Mouse (Mus musculus) CH12.LX (cell line): ENCODE data around the gene Slc25a16. TPM values are rescaled to one million over a fixed set of nuclear protein-coding genes. Genes with fewer than 3 reads are reported as not detected.

Source experiments
- DNase-seq: peaks from one replicate; pipeline ENCODE4 v3.0.0-alpha.2; 2013; ENCODE audit errors: extremely low read depth
- H3K27ac ChIP-seq: 2 replicates; pipeline ENCODE4 v1.5.1; 2012; ENCODE audit warnings: low read depth, mild to moderate bottlenecking, control low read depth, moderate library complexity; ENCODE audit not compliant: insufficient read depth
- H3K27me3 ChIP-seq: replicated peaks from 2 replicates; pipeline ENCODE3; 2012; ENCODE audit warnings: inconsistent platforms
- H3K36me3 ChIP-seq, 2 experiments: replicated peaks in 1 of 2; 2 replicates each; pipeline versions ENCODE3 to v1.6.1; 2012; ENCODE audit warnings: inconsistent platforms in 1 of 2, low read length in 1 of 2, mild to moderate bottlenecking in 1 of 2, mixed read lengths in 1 of 2, moderate library complexity in 1 of 2; ENCODE audit not compliant: control insufficient read depth in 1 of 2, insufficient read depth in 1 of 2
- H3K4me1 ChIP-seq, 2 experiments: 2 replicates each; pipeline ENCODE4 v1.6.1; 2012; ENCODE audit warnings: inconsistent platforms in 1 of 2, moderate library complexity in 1 of 2; ENCODE audit not compliant: insufficient read depth in 2 of 2, control insufficient read depth in 1 of 2
- H3K4me2 ChIP-seq: 2 replicates; pipeline ENCODE4 v1.6.1; 2012; ENCODE audit warnings: low read depth, mild to moderate bottlenecking, control low read depth; ENCODE audit not compliant: poor library complexity, insufficient read depth, severe bottlenecking
- H3K4me3 ChIP-seq, 3 experiments: fragments of 150-350 bp in 1 of 3; sonication (generic) in 1 of 3; replicated peaks in 1 of 3; 2 replicates each; pipeline versions ENCODE3 to v1.5.1; 2011 to 2012; ENCODE audit warnings: low read depth in 2 of 3, low read length in 2 of 3, mild to moderate bottlenecking in 2 of 3, moderate library complexity in 2 of 3, control low read depth in 1 of 3, improper control_type of control experiment in 1 of 3, inconsistent platforms in 1 of 3, mixed read lengths in 1 of 3; ENCODE audit not compliant: poor library complexity in 1 of 3
- H3K79me2 ChIP-seq: replicated peaks from 2 replicates; pipeline ENCODE4 v1.6.1; 2012; ENCODE audit warnings: mild to moderate bottlenecking, moderate library complexity; ENCODE audit not compliant: control insufficient read depth, poor library complexity, insufficient read depth, severe bottlenecking; ENCODE audit errors: extremely low read depth
- H3K9ac ChIP-seq: 2 replicates; pipeline ENCODE4 v1.6.1; 2012; ENCODE audit warnings: low read depth, mild to moderate bottlenecking, control low read depth, moderate library complexity; ENCODE audit not compliant: insufficient read depth
- H3K9me3 ChIP-seq: replicated peaks from 2 replicates; pipeline ENCODE3; 2012; ENCODE audit warnings: low read length, inconsistent platforms, mixed read lengths
- CHD2 ChIP-seq: IDR thresholded peaks from 2 replicates; pipeline ENCODE4 v1.6.1; 2011; ENCODE audit warnings: low read length, improper control_type of control experiment
- EP300 ChIP-seq: IDR thresholded peaks from 2 replicates; pipeline ENCODE4 v1.6.1; 2011; ENCODE audit warnings: low read length, improper control_type of control experiment
- ETS1 ChIP-seq: conservative IDR thresholded peaks from 2 replicates; pipeline ENCODE4 v1.6.1; 2012; ENCODE audit warnings: low read depth, mild to moderate bottlenecking, inconsistent platforms, low read length, improper control_type of control experiment, moderate library complexity
- GABPA ChIP-seq: IDR thresholded peaks from 2 replicates; pipeline ENCODE4 v1.6.1; 2012; ENCODE audit warnings: low read depth, low read length, improper control_type of control experiment, inconsistent platforms; ENCODE audit not compliant: insufficient replicate concordance
- IRF4 ChIP-seq: IDR thresholded peaks from 2 replicates; pipeline ENCODE4 v1.6.1; 2014; ENCODE audit warnings: low read depth, mild to moderate bottlenecking, inconsistent platforms, low read length, improper control_type of control experiment
- JUN ChIP-seq: IDR thresholded peaks from 2 replicates; pipeline ENCODE4 v1.6.1; 2011; ENCODE audit warnings: low read depth, mild to moderate bottlenecking, low read length, improper control_type of control experiment, moderate library complexity; ENCODE audit not compliant: insufficient read depth
- MAFK ChIP-seq: IDR thresholded peaks from 2 replicates; pipeline ENCODE4 v1.6.1; 2011; ENCODE audit warnings: low read length, improper control_type of control experiment; ENCODE audit not compliant: insufficient replicate concordance
- MAX ChIP-seq: IDR thresholded peaks from 2 replicates; pipeline ENCODE4 v1.6.1; 2011; ENCODE audit warnings: low read length, improper control_type of control experiment
- MEF2A ChIP-seq: IDR thresholded peaks from 2 replicates; pipeline ENCODE4 v1.6.1; 2014; ENCODE audit warnings: low read depth, mild to moderate bottlenecking, inconsistent platforms, low read length, improper control_type of control experiment, borderline replicate concordance
- MXI1 ChIP-seq: IDR thresholded peaks from 2 replicates; pipeline ENCODE4 v1.6.1; 2011; ENCODE audit warnings: mild to moderate bottlenecking, low read depth, low read length, improper control_type of control experiment
- MYC ChIP-seq: IDR thresholded peaks from 2 replicates; pipeline ENCODE4 v1.6.1; 2011; ENCODE audit warnings: low read depth, mild to moderate bottlenecking, improper control_type of control experiment, low read length
- NELFE ChIP-seq: IDR thresholded peaks from 2 replicates; pipeline ENCODE4 v1.6.1; 2011; ENCODE audit warnings: low read depth, low read length, improper control_type of control experiment
- NRF1 ChIP-seq: IDR thresholded peaks from 2 replicates; pipeline ENCODE4 v1.6.1; 2014; ENCODE audit warnings: low read depth, mild to moderate bottlenecking, inconsistent platforms, low read length, improper control_type of control experiment, moderate library complexity
- PAX5 ChIP-seq: IDR thresholded peaks from 2 replicates; pipeline ENCODE4 v1.6.1; 2012; ENCODE audit warnings: low read length, inconsistent platforms, mixed read lengths
- POLR2A ChIP-seq: IDR thresholded peaks from 2 replicates; pipeline ENCODE4 v1.6.1; 2011; ENCODE audit warnings: low read depth, mild to moderate bottlenecking, improper control_type of control experiment, low read length
- RAD21 ChIP-seq: IDR thresholded peaks from 2 replicates; pipeline ENCODE4 v1.6.1; 2011; ENCODE audit warnings: low read depth, mild to moderate bottlenecking, low read length, improper control_type of control experiment, moderate library complexity
- SIN3A ChIP-seq: IDR thresholded peaks from 2 replicates; pipeline ENCODE4 v1.6.1; 2012; ENCODE audit warnings: low read length, improper control_type of control experiment, inconsistent platforms
- UBTF ChIP-seq: IDR thresholded peaks from 2 replicates; pipeline ENCODE4 v1.6.1; 2012; ENCODE audit warnings: low read depth, mild to moderate bottlenecking, inconsistent platforms, low read length, improper control_type of control experiment, moderate library complexity
- ZMIZ1 ChIP-seq: IDR thresholded peaks from 2 replicates; pipeline ENCODE4 v1.6.1; 2012; ENCODE audit warnings: low read depth, mild to moderate bottlenecking, inconsistent platforms, low read length, improper control_type of control experiment
- ZNF384 ChIP-seq: IDR thresholded peaks from 2 replicates; pipeline ENCODE4 v1.6.1; 2012; ENCODE audit warnings: low read depth, low read length, improper control_type of control experiment, inconsistent platforms
- dilution Hi-C: fragments of 300-500 bp; cut with MboI; formaldehyde crosslinking; loops from 2 replicates; pipeline ENCODE4 v1.14.3; 2020; ENCODE audit warnings: low sequenced_read_pairs; ENCODE audit not compliant: extremely low pct_unique_long_range_greater_than_20kb, extremely low pct_ligation_motif_present
- in situ Hi-C: fragments of 300-500 bp; cut with MboI; formaldehyde crosslinking; loops from 3 replicates; pipeline ENCODE4 v1.14.3; 2019; ENCODE audit warnings: low sequenced_read_pairs, low pct_ligation_motif_present, low pct_unique_long_range_greater_than_20kb, mixed read lengths
- polyA plus RNA-seq: library from polyadenylated mRNA; unstranded; fragments of >175 nt; gene quantifications from 2 replicates; pipeline ENCODE4 v1.2.1, GENCODE M21; 2012; ENCODE audit warnings: low read depth; ENCODE audit not compliant: insufficient read length
- total RNA-seq, 2 experiments: library from RNA; depleted of rRNA; stranded (reverse); fragments of 300-350 nt in 1 of 2; fragments of >200 nt in 1 of 2; gene quantifications; 2 replicates each; pipeline ENCODE4 v1.2.3; 2012 to 2014

Gene Slc25a16
- total and polyA plus RNA-seq, 3 experiments, result 9.8 to 27.0 (median 12.1) TPM

GRCm38 (mm10) chr10:62920766-62921156 is 328 bp downstream of the Slc25a16 start:
- peak overlapping the region; percentile 91 to 99 (median 95) for H3K4me3 ChIP-seq
- H3K9me3 ChIP-seq, result no peaks in the 10 kb centered on the region
- no peaks in the 10 kb centered on the region; the same call in 1 of the 2 replicates for H3K79me2 ChIP-seq
- dilution Hi-C loops, result no loop called here
- H3K27ac ChIP-seq, result no peak overlapping the region
- in situ Hi-C loops, result no loop called here
- H3K9ac ChIP-seq, result peak overlapping the region; percentile 83
- peaks cover 0 to 18% of the 10 kb centered on the region in 2 experiments; a peak in 2 of 4 replicates for H3K4me1 ChIP-seq
- H3K27me3 ChIP-seq, result no peaks in the 10 kb centered on the region
- no peak for DNase-seq
- peak overlapping the region; percentile 73 for H3K4me2 ChIP-seq
- TF ChIP-seq SIN3A (no peak), CHD2 (no peak), NRF1 (no peak), MAFK (no peak), PAX5 (no peak), MXI1 (no peak; the same call in 1 of the 2 replicates), IRF4 (no peak), RAD21 (no peak), GABPA (no peak), ZNF384 (no peak), MEF2A (no peak), ZMIZ1 (no peak), EP300 (no peak), ETS1 (no peak)
- peaks cover 0 to 5% of the 10 kb centered on the region in 2 experiments for H3K36me3 ChIP-seq

GRCm38 (mm10) chr10:62924096-62924635 is 3.7 kb downstream of the Slc25a16 start:
- Histone ChIP-seq H3K36me3 (peaks cover 9 to 24% of the 10 kb centered on the region in 2 experiments), H3K4me1 (peaks cover 0 to 12% of the 10 kb centered on the region in 2 experiments; a peak in 2 of 4 replicates), H3K4me3 (no peak overlapping the region), H3K27ac (no peak overlapping the region), H3K79me2 (no peaks in the 10 kb centered on the region; the same call in 1 of the 2 replicates), H3K4me2 (no peak overlapping the region), H3K27me3 (no peaks in the 10 kb centered on the region), H3K9ac (no peak overlapping the region), H3K9me3 (no peaks in the 10 kb centered on the region)
- DNase-seq, result no peak
- dilution Hi-C loops, result no loop called here
- in situ Hi-C loops, result no loop called here
- no peak for TF ChIP-seq CHD2
- no peak for TF ChIP-seq NELFE
- TF ChIP-seq ZNF384, result no peak
- TF ChIP-seq GABPA, result no peak
- no peak for TF ChIP-seq MEF2A
- TF ChIP-seq POLR2A, result no peak
- TF ChIP-seq MAX, result no peak
- TF ChIP-seq NRF1, result no peak
- TF ChIP-seq UBTF, result no peak
- no peak for TF ChIP-seq JUN
- no peak for TF ChIP-seq MYC
- no peak for TF ChIP-seq MAFK
